Mouse (Mus musculus) midbrain, embryonic 15.5 days (tissue): ENCODE measurements around the gene Klhl3. TPM values are rescaled to one million over a fixed set of nuclear protein-coding genes. Genes with fewer than 3 reads are reported as not detected.

ENCODE experiments used
- ATAC-seq: fragments of 200-750 bp; cut with Nextera tagmentation; replicated peaks from 2 replicates; pipeline ENCODE4 v1.8.0; 2017; ENCODE audit warnings: moderate TSS enrichment
- H3K27ac ChIP-seq: fragments of 300-500 bp; sonication (generic); 2 replicates; pipeline ENCODE4 v1.5.1; 2015; ENCODE audit warnings: mild to moderate bottlenecking, inconsistent platforms
- H3K27me3 ChIP-seq: fragments of 300-500 bp; sonication (generic); replicated peaks from 2 replicates; pipeline ENCODE4 v1.6.1; 2015; ENCODE audit warnings: inconsistent platforms
- H3K36me3 ChIP-seq: fragments of 300-500 bp; sonication (generic); replicated peaks from 2 replicates; pipeline ENCODE4 v1.6.1; 2015; ENCODE audit warnings: inconsistent platforms
- H3K4me1 ChIP-seq: fragments of 300-500 bp; sonication (generic); 2 replicates; pipeline ENCODE4 v1.6.1; 2015; ENCODE audit warnings: inconsistent platforms
- H3K4me2 ChIP-seq: fragments of 300-500 bp; sonication (generic); 2 replicates; pipeline ENCODE4 v1.6.1; 2015; ENCODE audit warnings: inconsistent platforms, mild to moderate bottlenecking, moderate library complexity
- H3K4me3 ChIP-seq: fragments of 300-500 bp; sonication (generic); 2 replicates; pipeline ENCODE4 v1.5.1; 2015; ENCODE audit warnings: mild to moderate bottlenecking, inconsistent platforms
- H3K9ac ChIP-seq: fragments of 300-500 bp; sonication (generic); 2 replicates; pipeline ENCODE4 v1.6.1; 2015; ENCODE audit warnings: mild to moderate bottlenecking, inconsistent platforms
- H3K9me3 ChIP-seq: fragments of 300-500 bp; sonication (generic); 2 replicates; pipeline ENCODE4 v1.6.1; 2016; ENCODE audit warnings: inconsistent platforms
- WGBS: fragments of 180-500 bp; shearing (Covaris S2); methylation state at CpG from one replicate; pipeline ENCODE4 v1.1.7; 2015; ENCODE audit warnings: mixed read lengths; 5-methylcytosine and 5-hydroxymethylcytosine counted together
- microRNA counts: library from miRNA; unstranded; fragments of <30 nt; microRNA quantifications from one replicate; lab custom pipeline; 2016
- microRNA-seq: library from miRNA; unstranded; fragments of <30 nt; microRNA quantifications from one replicate; pipeline ENCODE4, GENCODE M21; 2016
- polyA plus RNA-seq: library from polyadenylated mRNA; unstranded; fragments of >200 nt; fragmentation: Nextera tagmentation; extraction: Ambion mirVana; gene quantifications from 2 replicates; pipeline ENCODE4 v1.2.1, GENCODE M21; 2015

Gene Klhl3
- polyA plus RNA-seq, 1 experiment from 2014 or later: 14.2 TPM

DNA sequence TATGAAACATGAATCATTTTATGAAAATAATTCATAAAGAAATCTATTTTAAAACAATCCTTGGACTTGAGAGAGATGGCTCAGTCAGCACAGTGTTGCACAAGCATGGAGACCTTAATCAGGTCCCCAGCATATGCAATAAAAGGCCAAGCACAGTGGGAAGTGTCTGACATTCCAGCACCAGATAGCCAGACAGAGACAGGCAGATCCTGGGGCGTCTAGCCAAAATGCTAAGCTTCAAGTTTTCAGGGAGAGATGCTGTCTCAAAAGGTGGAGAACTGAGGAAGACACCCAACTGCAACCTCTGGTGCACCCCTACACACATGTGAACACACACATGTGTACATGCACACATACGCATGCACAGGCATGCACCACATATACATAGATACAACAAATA is 153.1 kb downstream of the Klhl3 start:
- Histone ChIP-seq H3K27me3 (no peaks in the 10 kb centered on the region), H3K9me3 (no peaks in the 10 kb centered on the region), H3K9ac (no peak overlapping the region), H3K4me3 (no peak overlapping the region), H3K27ac (no peak overlapping the region), H3K4me2 (no peak overlapping the region), H3K4me1 (no peaks in the 10 kb centered on the region), H3K36me3 (no peaks in the 10 kb centered on the region)
- no peak for ATAC-seq
- 82% methylated on average over 2 of the region's 2 CpGs for WGBS

- WGBS: 89% methylated on average over 5 of the region's 5 CpGs
- Histone ChIP-seq H3K27me3 (no peaks in the 10 kb centered on the region), H3K4me2 (no peak overlapping the region), H3K9me3 (no peaks in the 10 kb centered on the region), H3K4me3 (no peak overlapping the region), H3K9ac (no peak overlapping the region), H3K36me3 (no peaks in the 10 kb centered on the region), H3K27ac (no peak overlapping the region), H3K4me1 (no peaks in the 10 kb centered on the region)
- ATAC-seq: no peak
Measured at GRCm38 (mm10) chr13:57959806-57960205, 153.6 kb downstream of the Klhl3 start.

MicroRNA genes within 50 kb of the gene (microRNA counts, 519-probe panel; counts per million panel counts)
- microRNA mmu-miR-874 (lab: Ali Mortazavi, UCI): not detected

Small RNA genes within 50 kb of the gene (microRNA-seq; reads per million reads assigned to microRNA genes)
- gene Mir874: 343 reads per million, percentile 66 among the genes with 10 or more reads in this experiment

Other genes starting within 250 kb of the Klhl3 start
- gene Spock1, start 205.3 kb downstream of the Klhl3 start, polyA plus RNA-seq: 71.0 and 74.2 TPM in 2 replicates
- gene Hnrnpa0, start 15.0 kb upstream of the Klhl3 start, polyA plus RNA-seq: 40.5 and 48.7 TPM in 2 replicates
- 60.4 and 60.8 TPM in 2 replicates for gene Idnk, start 44.1 kb upstream of the Klhl3 start, polyA plus RNA-seq
- gene Ubqln1, start 102.1 kb upstream of the Klhl3 start, polyA plus RNA-seq: 139 and 146 TPM in 2 replicates
- gene Gkap1, start 162.1 kb upstream of the Klhl3 start, polyA plus RNA-seq: 30.7 and 32.6 TPM in 2 replicates
- gene Kif27, start 245.5 kb upstream of the Klhl3 start, polyA plus RNA-seq: 1.8 and 1.9 TPM in 2 replicates